Comparison of ENCODE assay signal across 8 mouse cellular contexts in the genomic region with DNA sequence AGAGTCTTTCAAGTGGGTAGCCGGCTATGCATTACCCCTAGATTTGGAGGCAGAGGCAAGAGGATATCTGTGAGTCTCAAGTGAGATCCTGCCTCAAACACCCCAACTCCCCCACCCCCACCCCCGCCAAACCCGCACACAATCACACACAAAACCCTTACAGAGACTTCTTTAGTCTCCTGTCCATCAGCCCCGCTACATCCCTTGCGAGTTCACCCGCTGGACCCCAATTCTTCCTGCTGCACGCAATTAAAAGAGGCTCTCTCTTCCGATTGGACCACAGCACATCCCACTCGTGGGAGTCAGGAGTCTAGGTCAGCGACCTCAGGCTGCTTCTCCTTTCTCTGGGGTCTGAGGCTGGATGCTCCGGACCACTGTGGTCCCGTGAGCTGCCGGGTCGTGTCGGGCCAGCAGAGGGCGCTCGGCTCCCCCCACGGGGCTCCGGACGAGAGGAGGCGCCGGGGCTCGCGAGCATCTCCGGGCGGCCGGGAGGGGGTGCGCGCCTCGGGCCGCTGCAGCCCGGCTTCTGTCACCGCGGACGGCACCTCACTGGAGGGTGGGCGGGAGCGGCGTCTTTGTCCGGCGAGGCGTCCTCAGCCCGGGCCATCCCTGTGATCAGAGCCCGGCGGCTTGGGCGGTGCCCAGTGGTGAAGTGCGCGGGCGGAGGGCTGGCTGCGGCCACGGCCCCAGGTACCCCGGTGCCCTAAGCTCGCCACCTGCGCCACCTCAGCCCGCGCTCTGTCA. TPM values are rescaled to one million over a fixed set of nuclear protein-coding genes. Genes with fewer than 3 reads are reported as not detected.
DNase-seq lines count a peak whose midpoint lies in the region; ATAC-seq lines count a peak whose summit lies in the region.

A gene (plus strand): TSS at position 500 of the 744 bp plus-strand sequence.

- 1% methylated on average over 55 of the region's 55 CpGs for WGBS in limb, embryonic 12.5 days
- WGBS in midbrain, embryonic 13.5 days, result under 1% methylated on average over 53 of the region's 55 CpGs

- peak within 1 kb of the TSS; percentile 35 for H3K9ac ChIP-seq in limb, embryonic 12.5 days (replicated peaks)
- peak within 1 kb of the TSS; percentile 81 for H3K9ac ChIP-seq in midbrain, embryonic 13.5 days (replicated peaks)

- ATAC-seq in erythroblast, adult 5-6 weeks (replicated peaks; ENCODE audit: low FRiP score, poor library complexity, severe bottlenecking), result peak; percentile 52; the same call in 1 of the 2 replicates
- ATAC-seq in limb, embryonic 12.5 days (ENCODE audit: insufficient number of reproducible peaks, insufficient read depth, low FRiP score, low TSS enrichment, low read depth), result peak; percentile 75
- peak; percentile 93 for ATAC-seq in midbrain, embryonic 13.5 days

- H3K9me3 ChIP-seq in limb, embryonic 12.5 days, result no peaks in the 10 kb centered on the region
- no peaks in the 10 kb centered on the region for H3K9me3 ChIP-seq in midbrain, embryonic 13.5 days

- peaks cover 50% of the 10 kb centered on the region for H3K27me3 ChIP-seq in limb, embryonic 12.5 days
- peaks cover 23% of the 10 kb centered on the region for H3K27me3 ChIP-seq in midbrain, embryonic 13.5 days

- H3K4me1 ChIP-seq in limb, embryonic 12.5 days (replicated peaks), result peaks cover 14% of the 10 kb centered on the region
- H3K4me1 ChIP-seq in midbrain, embryonic 13.5 days (replicated peaks), result peaks cover 17% of the 10 kb centered on the region

- no peaks in the 10 kb centered on the region for H3K36me3 ChIP-seq in limb, embryonic 12.5 days
- no peaks in the 10 kb centered on the region for H3K36me3 ChIP-seq in midbrain, embryonic 13.5 days

- H3K4me3 ChIP-seq in limb, embryonic 12.5 days (replicated peaks), result peak within 1 kb of the TSS; percentile 57
- peak within 1 kb of the TSS; percentile 78 for H3K4me3 ChIP-seq in midbrain, embryonic 13.5 days (replicated peaks)

- H3K4me2 ChIP-seq in limb, embryonic 12.5 days, result peak within 1 kb of the TSS; percentile 97
- peak within 1 kb of the TSS; percentile 87 for H3K4me2 ChIP-seq in midbrain, embryonic 13.5 days (replicated peaks)

- DNase-seq in c-Kit-positive CD71-negative TER-119-negative erythroid progenitor cells, embryonic 14.5 days (ENCODE audit: low read depth), result peak; percentile 40
- peak; percentile 46 to 65 for DNase-seq in heart, adult 9 months (ENCODE audit: low spot score in 2 of 2)
- peak; percentile 53 for DNase-seq in kidney, adult 9 months
- peak; percentile 29 to 67 for DNase-seq in spleen, adult 18-20 months
- no peak for DNase-seq in MN1 (ENCODE audit: low spot score)

- no peak within 1 kb of the TSS for H3K27ac ChIP-seq in limb, embryonic 12.5 days
- peak within 1 kb of the TSS; percentile 78 for H3K27ac ChIP-seq in midbrain, embryonic 13.5 days

RNA-seq across cellular contexts. Expression of the gene that starts here (rescaled TPM):
- 2.3 and 5.4 TPM in 2 replicates for total RNA-seq in erythroblast, adult 5-6 weeks (2015; ENCODE audit: low replicate concordance)
- not detected in 2 replicates for total RNA-seq in erythroblast, adult 5-6 weeks (2017; ENCODE audit: low replicate concordance)
- 5.3 and 6.9 TPM in 2 replicates for polyA plus RNA-seq in limb, embryonic 12.5 days (2016; fragmentation: Nextera tagmentation; extraction: Ambion mirVana)
- 35.1 and 38.1 TPM in 2 replicates for polyA plus RNA-seq in midbrain, embryonic 13.5 days (2015; fragmentation: Nextera tagmentation; extraction: Ambion mirVana)
